Mouse (Mus musculus) lung, postnatal 0 days (tissue): ENCODE measurements around the gene Sys1. TPM values are rescaled to one million over a fixed set of nuclear protein-coding genes. Genes with fewer than 3 reads are reported as not detected.

Experiments used
- ATAC-seq: fragments of 200-750 bp; cut with Nextera tagmentation; 2 replicates; pipeline ENCODE4 v1.8.0; 2017; ENCODE audit warnings: moderate library complexity
- DNase-seq: peaks from one replicate; pipeline ENCODE4 v3.0.0-alpha.2; 2016; ENCODE audit warnings: low spot score
- H3K27ac ChIP-seq: fragments of 300-500 bp; sonication (generic); 2 replicates; pipeline ENCODE4 v1.5.1; 2014; ENCODE audit warnings: antibody characterized with exemption, mild to moderate bottlenecking, low read length, mixed read lengths
- H3K27me3 ChIP-seq: fragments of 300-500 bp; sonication (generic); replicated peaks from 2 replicates; pipeline ENCODE4 v1.6.1; 2014; ENCODE audit warnings: low read length, mixed read lengths; ENCODE audit not compliant: insufficient read depth
- H3K36me3 ChIP-seq: fragments of 300-500 bp; sonication (generic); 2 replicates; pipeline ENCODE4 v1.6.1; 2014; ENCODE audit warnings: low read length, mixed read lengths; ENCODE audit not compliant: insufficient read depth
- H3K4me1 ChIP-seq: fragments of 300-500 bp; sonication (generic); 2 replicates; pipeline ENCODE4 v1.6.1; 2014; ENCODE audit warnings: antibody characterized with exemption, low read depth, low read length, mixed read lengths; ENCODE audit not compliant: insufficient read depth
- H3K4me2 ChIP-seq: fragments of 300-500 bp; sonication (generic); replicated peaks from 2 replicates; pipeline ENCODE4 v1.6.1; 2014; ENCODE audit warnings: low read depth, mild to moderate bottlenecking, low read length, moderate library complexity, mixed read lengths
- H3K4me3 ChIP-seq: fragments of 300-500 bp; sonication (generic); 2 replicates; pipeline ENCODE4 v1.5.1; 2014; ENCODE audit warnings: low read depth, low read length
- H3K9ac ChIP-seq: fragments of 300-500 bp; sonication (generic); replicated peaks from 2 replicates; pipeline ENCODE4 v1.6.1; 2014; ENCODE audit warnings: low read depth, mild to moderate bottlenecking
- H3K9me3 ChIP-seq: fragments of 300-500 bp; sonication (generic); 2 replicates; pipeline ENCODE4 v1.6.1; 2016; ENCODE audit warnings: low read length, mixed read lengths
- CTCF ChIP-seq: IDR thresholded peaks from 2 replicates; pipeline ENCODE4 v1.5.1; 2016; ENCODE audit warnings: antibody characterized with exemption, mild to moderate bottlenecking
- EP300 ChIP-seq: IDR thresholded peaks from 2 replicates; pipeline ENCODE4 v1.6.1; 2016; ENCODE audit warnings: antibody characterized with exemption, mild to moderate bottlenecking, control low read depth
- WGBS: fragments of 180-500 bp; shearing (Covaris S2); extraction: QIAGEN DNeasy Blood & Tissue Kit; methylation state at CpG from one replicate; pipeline ENCODE4 v1.1.7; 2014; 5-methylcytosine and 5-hydroxymethylcytosine counted together
- polyA plus RNA-seq: library from polyadenylated mRNA; unstranded; fragments of >200 nt; fragmentation: Nextera tagmentation; extraction: Ambion mirVana; gene quantifications from 2 replicates; pipeline ENCODE4 v1.2.1, GENCODE M21; 2015

Gene Sys1
- polyA plus RNA-seq, 1 experiment from 2014 or later, result 66.2 TPM

GRCm38 (mm10) chr2:164453887-164454500 is 2.8 kb upstream of the Sys1 start:
- no peaks in the 10 kb centered on the region for H3K27me3 ChIP-seq
- H3K4me2 ChIP-seq, result no peak overlapping the region
- H3K9ac ChIP-seq, result no peak overlapping the region
- TF ChIP-seq EP300, result no peak
- no peak for TF ChIP-seq CTCF
- peaks cover 41% of the 10 kb centered on the region for H3K4me1 ChIP-seq
- no peaks in the 10 kb centered on the region for H3K9me3 ChIP-seq
- no peak for ATAC-seq
- no peaks in the 10 kb centered on the region for H3K36me3 ChIP-seq
- no peak overlapping the region for H3K4me3 ChIP-seq
- no peak for DNase-seq
- 53% methylated on average over 7 of the region's 7 CpGs for WGBS
- peak overlapping the region; percentile 90 for H3K27ac ChIP-seq

GRCm38 (mm10) chr2:164454846-164455245 is 1.9 kb upstream of the Sys1 start:
- no peaks in the 10 kb centered on the region for H3K9me3 ChIP-seq
- no peak overlapping the region for H3K4me3 ChIP-seq
- WGBS, result 11% methylated on average over 10 of the region's 10 CpGs
- peak overlapping the region; percentile 25; the same call in 1 of the 2 replicates for H3K4me2 ChIP-seq
- peak; percentile 67 for ATAC-seq
- DNase-seq, result peak; percentile 96
- no peak for TF ChIP-seq CTCF
- peak; percentile 71 for TF ChIP-seq EP300
- peak overlapping the region; percentile 90 for H3K27ac ChIP-seq
- no peaks in the 10 kb centered on the region for H3K27me3 ChIP-seq
- no peak overlapping the region for H3K9ac ChIP-seq
- H3K36me3 ChIP-seq, result no peaks in the 10 kb centered on the region
- peaks cover 41% of the 10 kb centered on the region for H3K4me1 ChIP-seq

GRCm38 (mm10) chr2:164455421-164456190 is 1.2 kb upstream of the Sys1 start:
- peak; percentile 31 for ATAC-seq
- Histone ChIP-seq H3K9me3 (no peaks in the 10 kb centered on the region), H3K27ac (peak overlapping the region; percentile 90), H3K4me1 (peaks cover 41% of the 10 kb centered on the region), H3K4me3 (no peak overlapping the region), H3K36me3 (no peaks in the 10 kb centered on the region), H3K27me3 (no peaks in the 10 kb centered on the region), H3K4me2 (peak overlapping the region; percentile 25; the same call in 1 of the 2 replicates), H3K9ac (no peak overlapping the region)
- 35% methylated on average over 6 of the region's 6 CpGs for WGBS
- no peak for TF ChIP-seq CTCF
- peak; percentile 47 for TF ChIP-seq EP300
- DNase-seq, result peak; percentile 90

GRCm38 (mm10) chr2:164456413-164456812 is 351 bp upstream of the Sys1 start:
- TF ChIP-seq CTCF (no peak), EP300 (no peak)
- Histone ChIP-seq H3K27ac (peak overlapping the region; percentile 90), H3K27me3 (no peaks in the 10 kb centered on the region), H3K9ac (no peak overlapping the region), H3K9me3 (no peaks in the 10 kb centered on the region), H3K4me3 (no peak overlapping the region), H3K4me2 (peak overlapping the region; percentile 47), H3K4me1 (peaks cover 41% of the 10 kb centered on the region), H3K36me3 (no peaks in the 10 kb centered on the region)
- DNase-seq (no peak), ATAC-seq (no peak)
- WGBS, result 54% methylated on average over 1 of the region's 1 CpGs

- 30% methylated on average over 7 of the region's 7 CpGs for WGBS
- ATAC-seq (peak; percentile 40), DNase-seq (peak; percentile 96)
- peaks cover 36% of the 10 kb centered on the region for H3K4me1 ChIP-seq
- H3K27ac ChIP-seq, result peak overlapping the region; percentile 90
- no peaks in the 10 kb centered on the region for H3K27me3 ChIP-seq
- H3K9ac ChIP-seq, result no peak overlapping the region
- no peaks in the 10 kb centered on the region for H3K9me3 ChIP-seq
- no peak for TF ChIP-seq CTCF
- TF ChIP-seq EP300, result peak; percentile 92
- H3K4me2 ChIP-seq, result no peak overlapping the region
- H3K36me3 ChIP-seq, result no peaks in the 10 kb centered on the region
- no peak overlapping the region for H3K4me3 ChIP-seq
Measured at GRCm38 (mm10) chr2:164457942-164458341, 1.2 kb downstream of the Sys1 start.

- DNase-seq (peak; percentile 51), ATAC-seq (no peak)
- Histone ChIP-seq H3K4me3 (no peak overlapping the region), H3K4me1 (peaks cover 32% of the 10 kb centered on the region), H3K9ac (no peak overlapping the region), H3K27ac (peak overlapping the region; percentile 43), H3K4me2 (no peak overlapping the region), H3K9me3 (no peaks in the 10 kb centered on the region), H3K36me3 (0 out of 2 replicates have a peak, but pooled peaks cover 4% of the 10 kb centered on the region), H3K27me3 (no peaks in the 10 kb centered on the region)
- WGBS, result 44% methylated on average over 8 of the region's 8 CpGs
- TF ChIP-seq EP300 (no peak), CTCF (no peak)
Measured at GRCm38 (mm10) chr2:164458535-164458934, 1.8 kb downstream of the Sys1 start.
